Mouse (Mus musculus) urinary bladder, adult 18-20 months (tissue): ENCODE data around the gene Mmrn1.
"Not testable (repeated sequence)": the region's sequence is repeated elsewhere in the genome, so short reads cannot be mapped to it uniquely, and the experiment has no call there.

Experiments
- DNase-seq, 2 experiments: peaks; one replicate each; pipeline ENCODE4 v3.0.0; 2022; ENCODE audit warnings: low spot score in 2 of 2, mixed read lengths in 2 of 2

Gene Mmrn1

GRCm38 (mm10) chr6:60924676-60925075 lies at the start of gene Mmrn1:
TSS of gene Mmrn1 (plus strand) at chr6:60924976.
- not testable (repeated sequence) for DNase-seq

DNA sequence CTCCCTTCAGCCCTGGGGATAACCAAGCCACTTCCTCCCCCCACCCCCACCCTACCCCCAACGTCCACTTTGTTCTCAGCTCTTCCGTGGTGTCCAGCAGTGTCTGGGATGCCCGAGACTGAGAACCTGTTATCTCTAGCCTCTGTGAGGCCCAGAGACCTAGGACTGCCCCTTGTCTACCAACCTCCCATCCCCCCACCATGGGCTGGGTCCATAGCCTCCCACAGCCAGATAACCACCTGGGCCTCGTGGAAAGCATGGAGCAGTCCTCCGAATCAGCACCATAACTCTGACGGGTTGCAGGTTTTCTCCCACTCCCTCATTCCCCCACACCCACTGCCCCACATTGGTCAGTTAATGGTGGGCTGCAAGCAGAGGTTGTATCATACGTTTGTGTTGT lies 44.4 kb upstream of the Mmrn1 start:
- no peak for DNase-seq

- no peak for DNase-seq
Measured at GRCm38 (mm10) chr6:60881534-60881933, 43.2 kb upstream of the Mmrn1 start.

GRCm38 (mm10) chr6:60907272-60907671 lies 17.5 kb upstream of the Mmrn1 start:
- DNase-seq, result no peak

GRCm38 (mm10) chr6:60931364-60931763 lies 6.6 kb downstream of the Mmrn1 start:
- no peak for DNase-seq

DNA sequence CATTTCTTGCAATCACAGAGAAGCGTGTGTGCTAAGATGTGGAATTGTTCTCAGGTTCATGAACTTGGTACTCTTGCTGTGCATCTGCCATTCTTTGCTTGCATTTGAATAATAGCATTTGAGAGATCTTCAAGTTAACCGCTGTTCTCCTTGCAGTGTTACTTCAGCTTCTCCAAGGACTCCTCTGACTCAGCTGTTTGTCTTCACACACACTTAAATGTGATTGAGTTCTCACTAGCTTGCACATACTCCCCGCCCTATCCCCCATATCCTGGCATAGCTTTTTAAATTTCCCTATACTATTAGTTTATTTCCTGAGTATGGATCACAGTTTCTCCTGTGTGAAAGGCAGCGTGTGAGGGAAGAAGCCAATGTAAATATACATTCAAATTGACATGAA lies 10.1 kb downstream of the Mmrn1 start:
- DNase-seq, result no peak

DNA sequence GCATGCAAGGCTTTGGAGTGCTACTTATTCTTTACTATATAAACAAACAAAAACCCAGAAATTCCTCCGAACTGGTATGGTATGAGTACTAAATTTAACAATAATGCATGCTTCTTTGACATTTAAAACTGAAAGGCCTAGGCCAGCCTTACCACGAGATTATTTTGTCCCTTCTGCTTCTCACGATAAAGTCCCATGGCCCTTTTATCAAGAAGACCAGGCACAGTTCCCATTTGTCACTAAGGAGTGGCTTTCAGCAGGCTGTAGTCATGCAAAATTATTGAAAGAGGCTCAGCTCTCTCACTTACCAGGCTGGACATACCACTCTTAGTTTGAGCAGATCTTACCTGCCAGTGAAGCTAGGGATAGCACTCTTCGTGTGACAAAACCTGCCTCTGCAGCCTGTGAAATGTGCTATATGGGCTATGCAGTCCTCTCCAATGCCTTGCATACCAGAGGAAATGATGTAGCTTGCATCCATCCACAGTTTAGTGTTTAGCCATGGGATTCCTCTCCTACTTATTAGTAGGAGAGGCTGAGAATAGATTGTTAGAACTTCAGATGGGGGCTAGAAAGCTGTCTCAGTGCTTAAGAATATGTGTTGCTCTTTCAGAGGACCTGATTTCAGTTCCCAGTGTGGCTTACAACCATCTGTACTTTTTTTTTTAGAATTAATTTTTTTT lies 10.8 kb downstream of the Mmrn1 start:
- DNase-seq, result no peak

DNA sequence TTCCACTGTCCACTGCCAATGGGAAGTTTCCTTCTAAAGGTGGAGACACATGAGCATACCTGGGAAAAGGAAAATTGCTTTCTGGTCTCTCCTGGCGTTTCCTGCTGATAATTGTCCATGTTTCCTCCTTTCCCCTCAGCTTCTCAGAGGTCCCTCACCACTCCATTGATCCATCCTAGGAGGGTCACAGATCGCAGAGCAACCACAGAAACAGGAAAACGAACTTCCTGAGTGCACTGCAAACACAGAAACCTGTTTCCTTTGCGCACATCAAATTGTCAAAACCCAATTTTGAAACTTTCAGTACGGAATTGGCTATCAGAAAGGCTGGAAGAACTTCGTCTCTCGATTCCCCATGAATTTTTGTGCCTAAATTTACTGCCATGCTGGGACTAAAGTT lies 19.4 kb downstream of the Mmrn1 start:
- no peak for DNase-seq

GRCm38 (mm10) chr6:60944621-60945020 lies 19.8 kb downstream of the Mmrn1 start:
- no peak for DNase-seq

DNA sequence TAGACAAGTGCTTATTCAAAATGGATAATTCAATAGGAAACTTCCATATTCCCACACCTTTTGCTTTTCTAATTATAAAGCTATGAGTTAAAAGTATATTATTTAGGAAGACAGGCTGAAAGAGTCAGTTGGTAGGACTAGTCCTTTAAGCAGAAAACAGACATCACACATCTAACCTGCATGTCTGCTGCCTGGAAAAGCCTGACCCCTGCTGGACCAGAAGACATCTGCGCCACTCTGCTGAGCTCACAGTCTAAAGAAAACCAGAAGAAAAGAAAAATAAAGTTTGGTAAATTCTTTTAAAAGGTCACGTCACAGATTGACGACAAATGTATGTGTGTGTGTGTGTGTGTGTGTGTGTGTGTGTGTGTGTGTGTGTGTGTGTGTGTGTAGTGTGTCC lies 25.6 kb downstream of the Mmrn1 start:
- peak in 1 of 2 experiments; percentile 7 for DNase-seq

DNA sequence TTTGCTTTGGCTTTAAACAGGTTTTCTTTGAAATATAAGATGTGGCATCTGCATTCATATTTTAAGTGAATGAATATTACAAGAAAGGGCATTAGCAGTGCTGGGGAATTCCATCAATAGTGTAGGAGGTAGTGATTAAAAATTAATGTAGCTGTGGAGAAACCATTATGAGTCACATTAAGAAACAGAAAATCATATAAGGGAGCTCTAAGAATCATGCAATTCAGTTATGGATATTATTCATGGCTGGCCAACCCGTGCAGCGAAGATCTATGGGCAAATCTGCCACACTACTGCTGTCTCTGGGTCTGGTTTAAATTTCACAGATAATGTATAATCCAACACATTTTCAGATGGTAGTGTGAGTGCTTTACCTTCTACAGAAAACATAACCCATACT lies 36.5 kb downstream of the Mmrn1 start:
- no peak for DNase-seq

DNA sequence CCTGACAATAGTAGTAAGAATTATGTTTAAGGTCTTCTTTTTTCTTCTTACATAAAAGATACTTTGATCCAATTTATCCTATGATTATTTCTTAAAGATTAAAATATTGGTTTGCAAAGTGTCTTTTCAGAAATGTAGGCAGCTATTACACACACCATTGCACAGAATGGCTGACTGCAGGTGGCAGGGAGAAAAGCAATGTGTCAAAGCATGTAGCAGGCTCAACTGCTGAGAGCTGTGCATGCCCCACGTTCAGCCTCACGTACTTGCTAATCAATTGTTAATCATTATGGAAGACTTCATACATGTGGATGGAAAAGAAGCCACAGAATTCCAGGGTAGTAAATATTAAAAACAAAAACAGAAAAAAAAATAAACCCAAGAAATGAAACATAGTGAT lies 37.1 kb downstream of the Mmrn1 start:
- DNase-seq, result no peak

DNA sequence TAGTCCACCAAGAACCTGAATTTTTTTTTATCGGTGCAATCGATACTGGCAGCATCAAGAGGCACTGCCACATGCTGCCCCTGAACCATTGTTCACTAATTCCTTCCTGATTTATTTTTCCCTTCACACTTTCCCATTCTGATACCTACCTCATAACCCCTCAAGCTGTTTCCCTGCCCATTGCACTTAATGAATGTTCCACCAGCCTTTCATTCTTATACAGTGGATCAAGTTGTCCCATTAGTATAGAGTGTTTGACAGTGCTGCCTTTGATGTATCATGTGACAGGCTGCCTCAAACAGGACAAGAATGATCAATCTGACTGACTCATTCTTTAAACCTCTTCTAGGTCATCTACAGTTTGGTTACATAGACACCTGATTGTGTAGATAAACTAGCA lies 37.9 kb downstream of the Mmrn1 start:
- no peak for DNase-seq

DNA sequence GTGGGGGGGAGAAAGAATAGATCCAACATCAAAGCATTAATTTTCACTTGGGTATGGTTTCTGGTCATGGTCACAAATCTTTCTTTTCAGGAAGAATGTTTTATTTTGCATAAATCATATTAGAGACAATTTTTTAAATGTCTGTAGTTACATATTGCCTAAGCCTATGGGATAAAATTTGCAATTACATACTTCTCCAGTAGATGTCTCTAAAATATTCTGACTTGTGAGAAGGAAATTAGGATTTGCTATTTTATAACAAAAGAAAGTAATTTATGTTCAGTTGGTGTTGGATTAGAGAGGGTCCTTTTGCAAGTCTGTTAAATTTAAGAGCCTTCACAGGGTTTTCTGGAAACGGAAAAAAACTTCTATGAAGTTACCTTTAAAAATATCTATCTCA lies 39.0 kb downstream of the Mmrn1 start:
- DNase-seq, result no peak

DNA sequence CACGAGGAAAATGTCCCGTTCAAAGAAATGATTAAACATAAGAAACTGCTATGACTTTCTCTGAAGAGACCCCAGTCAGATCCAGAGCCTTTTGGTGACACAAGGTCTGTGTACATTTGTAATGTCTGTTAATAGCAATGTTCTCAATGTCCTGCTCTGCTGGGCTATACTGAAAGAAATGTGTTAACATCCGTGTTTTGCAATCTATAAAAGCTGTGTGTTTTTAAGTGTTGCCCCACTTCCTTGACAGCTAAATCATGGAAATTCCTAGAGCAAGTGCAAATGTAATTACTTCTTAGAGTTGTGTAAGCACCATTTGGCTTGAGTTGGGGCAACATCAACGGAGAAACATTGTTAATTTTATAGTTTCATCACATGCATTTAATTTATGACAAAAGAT lies 42.2 kb downstream of the Mmrn1 start:
- no peak for DNase-seq

- DNase-seq, result no peak
Measured at GRCm38 (mm10) chr6:60969407-60969806, 44.6 kb downstream of the Mmrn1 start.

DNA sequence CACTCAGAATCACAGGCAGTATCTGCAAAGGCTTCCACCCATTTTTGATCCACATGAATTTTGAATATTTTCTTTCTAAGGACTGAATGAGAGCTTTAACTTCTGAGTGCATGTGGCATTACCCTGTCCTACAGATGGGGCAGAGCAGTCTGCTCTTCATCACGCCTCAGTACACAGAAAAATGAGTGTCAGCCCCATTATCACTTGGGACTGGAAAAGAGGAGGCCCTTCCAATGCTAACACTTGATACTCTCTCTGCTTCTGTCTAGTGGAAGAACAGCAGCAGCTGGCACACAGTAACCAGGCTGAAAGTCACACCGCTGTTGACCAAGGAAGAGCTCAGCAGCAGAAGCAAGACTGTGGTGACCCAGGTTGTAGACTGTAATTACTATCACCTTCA lies 46.0 kb downstream of the Mmrn1 start:
- no peak for DNase-seq

- DNase-seq, result no peak
Measured at GRCm38 (mm10) chr6:60978610-60979009, 53.8 kb downstream of the Mmrn1 start.

DNA sequence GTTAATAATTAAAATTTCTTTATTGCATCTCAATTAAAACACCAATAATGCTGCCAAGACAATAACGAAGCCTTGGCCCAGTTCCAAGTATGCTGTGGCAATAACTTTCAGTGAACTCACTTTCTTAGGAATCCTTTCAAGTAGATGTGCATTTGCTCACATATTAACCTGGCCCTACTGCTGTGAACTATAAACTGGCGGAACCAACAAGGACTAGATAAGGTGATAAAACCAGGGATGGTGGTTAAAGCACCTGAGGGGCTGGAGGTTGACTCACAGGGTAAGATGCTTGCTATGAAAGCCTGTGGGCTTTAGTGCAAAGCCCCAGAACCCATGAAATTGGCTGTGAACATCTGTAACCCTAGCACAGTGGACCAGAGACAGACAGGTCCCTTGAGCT lies 54.3 kb downstream of the Mmrn1 start:
- DNase-seq, result no peak

DNA sequence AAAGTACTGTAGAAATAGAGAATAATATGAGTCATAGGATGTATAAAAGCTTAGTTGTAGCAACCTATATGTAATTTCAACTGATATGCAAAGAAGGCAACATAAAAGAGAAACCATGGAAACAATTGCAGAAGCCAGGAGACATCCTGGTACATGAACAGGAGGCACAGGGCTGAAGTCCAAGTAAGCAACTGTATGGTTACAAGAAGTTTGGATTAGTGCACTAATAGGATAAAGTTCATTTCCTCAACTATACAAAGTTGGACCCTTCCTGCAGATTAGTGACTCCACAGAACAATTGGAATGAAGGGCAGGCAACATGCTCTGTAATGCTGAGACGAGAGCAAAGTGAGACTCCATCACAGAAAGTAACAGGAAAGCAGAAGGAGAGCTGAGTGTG lies 59.6 kb downstream of the Mmrn1 start:
- no peak for DNase-seq

- DNase-seq, result no peak
Measured at GRCm38 (mm10) chr6:60985919-60986318, 61.1 kb downstream of the Mmrn1 start.

DNA sequence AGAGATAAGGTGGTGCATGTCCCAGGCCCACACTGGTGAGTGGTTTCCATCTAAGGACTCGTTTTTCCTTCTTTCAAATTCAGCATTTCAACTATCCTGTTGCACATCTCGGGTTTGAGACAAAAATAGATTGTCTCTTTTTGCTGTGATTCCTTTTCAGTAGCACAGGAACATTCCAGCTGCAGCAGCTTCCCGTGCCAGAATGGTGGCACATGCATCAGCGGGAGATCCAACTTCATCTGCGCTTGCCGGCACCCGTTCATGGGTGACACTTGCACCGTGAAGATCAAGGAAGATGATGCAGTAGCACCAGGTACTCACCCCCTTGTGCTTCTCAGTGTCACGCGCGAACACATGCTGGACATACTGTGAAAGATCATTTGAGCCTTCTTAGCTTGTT lies 62.1 kb downstream of the Mmrn1 start:
- DNase-seq, result no peak

GRCm38 (mm10) chr6:60987804-60988203 lies 63.0 kb downstream of the Mmrn1 start:
- DNase-seq, result no peak

GRCm38 (mm10) chr6:60992366-60992765 lies 67.6 kb downstream of the Mmrn1 start:
- DNase-seq, result no peak
